Mouse (Mus musculus): ENCODE data around the gene B430306N03Rik.

The B430306N03Rik gene

GRCm38 (mm10) chr17:48363421-48363965 lies 47.6 kb downstream of the B430306N03Rik start:
- no peak for DNase-seq

- no peak for DNase-seq
Observed at GRCm38 (mm10) chr17:48365511-48366155, 49.7 kb downstream of the B430306N03Rik start.

GRCm38 (mm10) chr17:48366806-48367205 lies 50.9 kb downstream of the B430306N03Rik start:
- DNase-seq = no peak

GRCm38 (mm10) chr17:48371621-48372020 lies 55.7 kb downstream of the B430306N03Rik start:
- DNase-seq = peak; percentile 54

GRCm38 (mm10) chr17:48372987-48373386 lies 57.0 kb downstream of the B430306N03Rik start:
- no peak for DNase-seq

- DNase-seq = no peak
Observed at GRCm38 (mm10) chr17:48376102-48376501, 60.2 kb downstream of the B430306N03Rik start.

All from kidney, adult 9 months (tissue).